Mouse (Mus musculus) forebrain, embryonic 10.5 days (tissue): ENCODE results near the gene Piwil1. TPM values are rescaled to one million over a fixed set of nuclear protein-coding genes. Genes with fewer than 3 reads are reported as not detected.
"Not testable (repeated sequence)": the region's sequence is repeated elsewhere in the genome, so short reads cannot be mapped to it uniquely, and the experiment has no call there.

Experiments used
- DNase-seq: peaks from one replicate; pipeline ENCODE4 v3.0.0-alpha.2; 2017; ENCODE audit warnings: low spot score; ENCODE audit errors: extremely low spot score
- H3K27ac ChIP-seq: fragments of 300-500 bp; sonication (generic); 2 replicates; pipeline ENCODE4 v1.5.1; 2016; ENCODE audit warnings: mild to moderate bottlenecking
- H3K27me3 ChIP-seq: fragments of 300-500 bp; sonication (generic); 2 replicates; pipeline ENCODE4 v1.6.1; 2016; ENCODE audit warnings: mild to moderate bottlenecking; ENCODE audit not compliant: poor library complexity, severe bottlenecking
- H3K36me3 ChIP-seq: fragments of 300-500 bp; sonication (generic); replicated peaks from 2 replicates; pipeline ENCODE4 v1.6.1; 2016; ENCODE audit warnings: mild to moderate bottlenecking, moderate library complexity
- H3K4me1 ChIP-seq: fragments of 300-500 bp; sonication (generic); 2 replicates; pipeline ENCODE4 v1.6.1; 2016
- H3K4me3 ChIP-seq: fragments of 300-500 bp; sonication (generic); 2 replicates; pipeline ENCODE4 v1.5.1; 2016; ENCODE audit warnings: mild to moderate bottlenecking, moderate library complexity
- H3K9me3 ChIP-seq: fragments of 300-500 bp; sonication (generic); 2 replicates; pipeline ENCODE4 v1.6.1; 2016; ENCODE audit warnings: mild to moderate bottlenecking, moderate library complexity
- WGBS: fragments of 180-500 bp; shearing (Covaris S2); methylation state at CpG from one replicate; pipeline ENCODE4 v1.1.7; 2016; 5-methylcytosine and 5-hydroxymethylcytosine counted together
- polyA plus RNA-seq: library from polyadenylated mRNA; unstranded; fragments of >200 nt; fragmentation: Nextera tagmentation; extraction: Ambion mirVana; gene quantifications from 2 replicates; pipeline ENCODE4 v1.2.1, GENCODE M21; 2016

Gene Piwil1
- polyA plus RNA-seq, 1 experiment from 2014 or later: not detected

DNA sequence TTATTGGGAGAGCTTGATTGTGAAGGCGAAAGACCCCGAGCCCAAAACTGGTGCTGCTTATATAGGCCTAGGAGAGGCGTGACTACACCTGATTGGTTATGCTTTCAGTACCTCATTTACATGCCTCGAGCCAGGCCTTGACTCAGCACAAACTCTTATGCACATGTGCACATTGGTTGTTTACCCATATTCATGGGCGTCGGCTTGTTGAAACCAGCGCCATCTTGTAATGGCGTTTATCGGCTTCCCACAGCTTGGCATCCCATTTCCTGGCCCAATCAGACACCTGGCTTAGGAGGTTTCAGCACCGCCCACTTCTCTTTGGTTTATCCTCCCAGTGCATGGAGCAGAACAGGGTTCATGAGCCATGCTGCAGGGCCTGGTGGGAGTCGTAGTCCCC, 18.1 kb downstream of the Piwil1 start:
- not testable (repeated sequence) for H3K36me3 ChIP-seq, H3K27me3 ChIP-seq

DNA sequence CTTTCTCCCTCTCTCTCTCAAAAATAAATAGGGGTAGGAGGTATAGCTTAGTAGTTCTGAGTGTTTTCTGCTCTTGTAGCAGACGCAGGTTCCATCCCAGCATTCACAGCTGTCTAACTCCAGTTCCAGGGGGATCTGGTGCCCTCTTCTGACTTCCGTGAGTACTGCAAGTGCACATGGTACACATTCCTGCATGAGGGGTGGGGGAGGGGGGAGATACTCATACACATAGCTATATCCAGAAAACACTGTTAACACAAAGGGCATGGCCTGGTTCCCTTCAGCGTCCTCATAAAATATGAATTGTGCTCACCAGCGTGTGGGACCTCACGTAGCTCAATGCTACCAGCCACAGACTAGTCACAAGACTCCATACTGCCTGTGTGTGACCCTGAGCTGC, 27.0 kb downstream of the Piwil1 start:
- no peak overlapping the region for H3K4me3 ChIP-seq
- H3K4me1 ChIP-seq: 0 out of 2 replicates have a peak, but pooled peaks cover 3% of the 10 kb centered on the region
- peak; percentile 31 for DNase-seq
- no peaks in the 10 kb centered on the region; the same call in 1 of the 2 replicates for H3K27me3 ChIP-seq
- H3K27ac ChIP-seq: no peak overlapping the region
- 79% methylated on average over 5 of the region's 5 CpGs for WGBS
- H3K36me3 ChIP-seq: no peaks in the 10 kb centered on the region
- H3K9me3 ChIP-seq: no peaks in the 10 kb centered on the region

More for the DNA sequence above, 18.1 kb downstream of the Piwil1 start:
- H3K9me3 ChIP-seq, H3K4me1 ChIP-seq, H3K27ac ChIP-seq, H3K4me3 ChIP-seq, DNase-seq: not testable (repeated sequence)
- WGBS: 91% methylated on average over 11 of the region's 11 CpGs

DNA sequence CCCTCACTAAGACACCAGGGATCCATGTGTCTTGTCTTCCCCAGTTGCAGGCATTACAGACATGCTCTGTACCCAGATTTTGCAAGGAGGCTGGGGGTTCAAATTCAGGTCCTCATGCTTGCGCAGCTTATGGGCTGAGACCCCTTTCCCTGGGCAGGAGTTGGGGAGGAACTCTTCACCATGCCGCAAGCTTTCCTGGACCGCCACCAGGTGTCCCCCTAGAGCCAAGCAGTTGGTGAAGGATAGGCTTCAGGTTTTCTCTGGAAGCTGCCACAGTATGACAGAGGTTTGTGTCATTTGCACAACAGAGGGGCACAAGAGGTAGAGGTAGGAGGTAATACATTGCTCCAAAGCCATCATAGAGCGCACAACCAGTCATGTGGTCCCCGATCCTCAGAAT, 28.3 kb downstream of the Piwil1 start:
- H3K4me1 ChIP-seq: 0 out of 2 replicates have a peak, but pooled peaks cover 3% of the 10 kb centered on the region
- 39% methylated on average over 5 of the region's 5 CpGs for WGBS
- H3K36me3 ChIP-seq: no peaks in the 10 kb centered on the region
- H3K27me3 ChIP-seq: no peaks in the 10 kb centered on the region; the same call in 1 of the 2 replicates
- H3K27ac ChIP-seq: no peak overlapping the region
- no peak overlapping the region for H3K4me3 ChIP-seq
- peak; percentile 55 for DNase-seq
- no peaks in the 10 kb centered on the region for H3K9me3 ChIP-seq

DNA sequence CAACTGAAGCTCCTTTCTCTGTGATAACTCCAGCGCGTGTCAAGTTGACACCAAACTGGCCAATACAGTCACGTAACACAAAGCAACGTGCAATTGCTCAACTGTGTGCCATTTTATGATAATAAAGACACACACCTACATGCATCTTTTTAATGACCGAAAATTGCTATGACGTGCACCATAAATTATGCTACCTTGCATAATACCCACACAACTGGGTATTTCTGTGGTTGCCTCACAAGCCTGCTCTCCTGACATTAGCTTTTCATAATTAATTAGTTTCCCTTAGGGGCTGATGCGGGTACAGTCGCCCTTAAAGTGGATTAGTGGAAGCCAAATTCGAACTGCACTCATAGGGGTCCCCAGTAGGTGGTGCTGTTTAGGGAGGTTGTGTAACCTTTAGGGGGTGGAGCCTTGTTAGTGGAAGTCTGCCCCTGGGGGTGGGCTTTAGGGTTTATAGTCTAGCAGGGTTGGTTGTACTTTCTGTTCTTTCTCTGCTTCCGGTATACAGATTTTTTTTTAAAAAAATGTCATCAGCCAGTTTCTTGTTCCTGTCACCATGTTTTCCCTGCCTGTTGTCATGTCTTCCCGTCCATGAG, 30.2 kb downstream of the Piwil1 start:
- Histone ChIP-seq H3K27me3 (peaks cover 13% of the 10 kb centered on the region), H3K4me1 (0 out of 2 replicates have a peak, but pooled peaks cover 3% of the 10 kb centered on the region), H3K9me3 (no peaks in the 10 kb centered on the region), H3K4me3 (no peak overlapping the region), H3K27ac (no peak overlapping the region), H3K36me3 (no peaks in the 10 kb centered on the region)
- 72% methylated on average over 11 of the region's 11 CpGs for WGBS
- no peak for DNase-seq

DNA sequence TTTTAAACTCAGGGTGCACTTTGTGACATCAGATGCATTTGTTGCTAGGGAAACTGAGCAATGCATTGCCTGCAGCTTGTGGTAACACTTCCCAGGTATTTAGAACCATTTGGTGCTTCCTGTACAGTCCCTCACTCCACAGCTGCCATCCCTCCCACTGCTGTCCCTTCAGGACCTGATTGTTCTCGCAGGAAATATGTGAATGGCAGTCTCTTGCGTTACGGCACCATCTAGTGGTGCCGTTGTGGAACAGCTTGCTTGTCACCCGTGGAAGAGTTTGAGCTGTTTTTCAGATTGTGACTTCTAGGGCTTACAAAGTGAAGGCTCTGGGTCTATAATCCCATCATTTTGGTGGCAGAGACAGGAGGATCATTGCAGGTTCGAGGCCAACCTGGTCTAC, 31.6 kb downstream of the Piwil1 start:
- Histone ChIP-seq H3K36me3 (no peaks in the 10 kb centered on the region), H3K4me1 (peaks cover 4% of the 10 kb centered on the region), H3K9me3 (no peaks in the 10 kb centered on the region), H3K27me3 (peaks cover 26% of the 10 kb centered on the region), H3K4me3 (no peak overlapping the region), H3K27ac (no peak overlapping the region)
- peak; percentile 34 for DNase-seq
- WGBS: 6% methylated on average over 6 of the region's 6 CpGs

DNA sequence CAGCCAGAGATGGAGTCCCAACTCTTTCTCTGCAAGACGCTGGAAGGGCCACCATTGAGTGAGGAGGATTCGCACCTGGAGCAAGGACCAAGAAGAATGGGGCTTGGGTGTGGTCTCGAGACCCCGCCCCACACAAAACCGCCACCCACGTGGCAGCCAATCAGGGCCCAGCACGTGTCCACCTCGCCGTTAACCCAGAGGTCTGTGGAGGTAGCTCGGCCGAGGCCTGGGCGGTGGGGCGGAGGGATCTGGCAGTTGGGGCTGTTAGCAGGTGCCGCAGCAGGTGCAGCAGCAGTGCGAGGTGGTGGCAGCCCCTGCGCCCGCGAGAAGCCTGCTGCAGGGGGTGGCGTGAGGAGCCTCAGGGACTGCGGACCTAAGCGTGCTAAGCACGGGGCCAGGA, 33.6 kb downstream of the Piwil1 start:
- H3K27me3 ChIP-seq: peaks cover 44% of the 10 kb centered on the region
- no peaks in the 10 kb centered on the region for H3K9me3 ChIP-seq
- no peak for DNase-seq
- no peak overlapping the region for H3K4me3 ChIP-seq
- 81% methylated on average over 22 of the region's 22 CpGs for WGBS
- no peak overlapping the region for H3K27ac ChIP-seq
- no peaks in the 10 kb centered on the region for H3K36me3 ChIP-seq
- peaks cover 11% of the 10 kb centered on the region for H3K4me1 ChIP-seq

DNA sequence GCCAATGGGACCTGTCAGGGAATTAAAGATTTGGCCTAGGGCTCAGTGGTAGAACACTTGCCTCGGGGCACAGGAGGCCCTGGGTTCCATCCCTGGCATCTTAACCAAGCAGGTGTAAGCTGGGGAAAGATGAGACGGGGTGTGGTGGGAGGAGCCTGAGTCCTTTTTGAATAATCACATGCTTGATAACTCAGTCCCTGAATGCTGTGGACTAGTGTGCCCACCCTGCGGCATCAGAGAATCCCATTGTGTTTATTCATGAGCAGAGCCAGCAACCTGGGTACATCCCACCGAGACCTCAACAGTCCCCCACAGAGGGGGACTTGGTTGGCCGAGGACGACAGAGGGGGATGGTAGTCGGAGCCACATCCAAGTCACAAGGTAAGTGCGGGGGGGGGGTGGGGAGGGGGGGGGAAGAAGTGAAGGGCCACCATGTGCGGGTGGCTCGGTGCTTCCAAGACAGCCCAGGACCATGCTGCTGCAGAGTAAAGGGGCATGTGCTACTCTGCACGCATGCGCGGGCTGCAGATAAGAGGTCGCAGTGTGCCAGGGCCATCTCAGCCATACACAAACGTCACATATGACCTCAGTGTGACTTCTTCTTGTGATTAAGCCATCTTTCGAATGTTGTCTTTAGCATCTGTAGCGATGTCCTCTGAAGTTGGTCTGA, 37.0 kb downstream of the Piwil1 start:
- DNase-seq: no peak
- WGBS: 32% methylated on average over 13 of the region's 17 CpGs
- Histone ChIP-seq H3K36me3 (no peaks in the 10 kb centered on the region), H3K27me3 (peaks cover 48% of the 10 kb centered on the region), H3K27ac (no peak overlapping the region), H3K4me1 (peaks cover 10% of the 10 kb centered on the region), H3K4me3 (peak overlapping the region; percentile 25; the same call in 1 of the 2 replicates), H3K9me3 (no peaks in the 10 kb centered on the region)

DNA sequence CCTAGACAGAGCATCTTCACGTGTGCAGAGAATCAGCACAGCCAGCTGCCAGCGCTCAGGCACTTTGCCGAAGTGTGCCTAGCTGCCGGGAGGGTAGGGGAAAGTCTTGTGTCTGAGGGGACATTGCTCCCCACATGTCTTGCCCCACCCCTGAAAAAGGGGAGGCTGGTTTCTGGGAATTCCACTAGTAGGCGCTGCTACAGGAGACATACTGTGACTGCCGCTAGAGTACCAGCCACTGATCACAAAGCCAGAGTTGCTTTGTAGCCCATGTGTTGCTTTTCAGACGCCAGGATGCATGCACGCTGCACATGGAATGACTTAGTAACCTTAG, 37.5 kb downstream of the Piwil1 start:
- Histone ChIP-seq H3K4me3 (peak overlapping the region; percentile 25; the same call in 1 of the 2 replicates), H3K4me1 (peaks cover 10% of the 10 kb centered on the region), H3K36me3 (no peaks in the 10 kb centered on the region), H3K27ac (no peak overlapping the region), H3K27me3 (peaks cover 48% of the 10 kb centered on the region), H3K9me3 (no peaks in the 10 kb centered on the region)
- no peak for DNase-seq
- 27% methylated on average over 8 of the region's 8 CpGs for WGBS

DNA sequence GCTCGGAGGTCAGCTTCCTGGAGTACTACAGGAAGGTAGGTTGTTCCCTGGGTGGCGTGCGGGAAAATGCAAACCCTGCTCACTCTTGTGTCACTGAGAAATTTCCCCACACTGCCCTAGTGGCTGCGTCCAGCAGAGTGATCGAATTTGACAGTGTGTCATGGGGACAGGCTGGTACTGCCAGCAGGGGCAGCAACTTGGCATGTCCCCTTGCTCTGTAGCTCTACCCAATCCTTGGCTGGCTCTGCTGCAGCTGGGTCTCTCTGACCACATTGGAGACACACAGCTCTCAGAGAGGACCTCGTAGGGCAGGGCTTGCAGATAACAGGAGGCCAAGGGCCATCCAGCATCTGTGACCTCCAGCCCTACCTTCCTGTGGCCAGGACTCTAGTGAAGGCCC, 42.0 kb downstream of the Piwil1 start:
- Histone ChIP-seq H3K36me3 (no peaks in the 10 kb centered on the region), H3K27ac (no peak overlapping the region), H3K4me1 (peaks cover 5% of the 10 kb centered on the region), H3K9me3 (no peaks in the 10 kb centered on the region), H3K4me3 (no peak overlapping the region), H3K27me3 (peaks cover 18% of the 10 kb centered on the region)
- DNase-seq: no peak
- 93% methylated on average over 6 of the region's 6 CpGs for WGBS

DNA sequence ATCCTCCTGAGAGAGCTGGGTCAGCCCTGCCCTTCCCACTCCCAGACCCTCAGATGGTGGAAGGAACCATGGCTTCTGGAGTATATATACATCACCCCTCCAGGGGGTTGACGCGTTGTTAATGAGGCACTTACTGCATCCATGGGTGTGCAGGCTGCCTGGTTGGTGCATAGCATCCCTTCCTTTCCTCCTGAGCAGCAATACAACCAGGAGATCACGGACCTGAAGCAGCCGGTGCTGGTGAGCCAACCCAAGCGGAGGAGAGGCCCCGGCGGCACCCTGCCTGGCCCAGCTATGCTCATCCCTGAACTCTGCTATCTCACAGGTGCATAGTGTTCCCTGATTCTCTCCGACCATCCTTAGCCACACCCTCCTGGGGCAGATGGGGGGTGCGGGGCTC, 42.9 kb downstream of the Piwil1 start:
- Histone ChIP-seq H3K27me3 (peaks cover 11% of the 10 kb centered on the region), H3K4me3 (no peak overlapping the region), H3K36me3 (no peaks in the 10 kb centered on the region), H3K9me3 (no peaks in the 10 kb centered on the region), H3K27ac (no peak overlapping the region), H3K4me1 (no peaks in the 10 kb centered on the region)
- DNase-seq: no peak
- 83% methylated on average over 9 of the region's 9 CpGs for WGBS

DNA sequence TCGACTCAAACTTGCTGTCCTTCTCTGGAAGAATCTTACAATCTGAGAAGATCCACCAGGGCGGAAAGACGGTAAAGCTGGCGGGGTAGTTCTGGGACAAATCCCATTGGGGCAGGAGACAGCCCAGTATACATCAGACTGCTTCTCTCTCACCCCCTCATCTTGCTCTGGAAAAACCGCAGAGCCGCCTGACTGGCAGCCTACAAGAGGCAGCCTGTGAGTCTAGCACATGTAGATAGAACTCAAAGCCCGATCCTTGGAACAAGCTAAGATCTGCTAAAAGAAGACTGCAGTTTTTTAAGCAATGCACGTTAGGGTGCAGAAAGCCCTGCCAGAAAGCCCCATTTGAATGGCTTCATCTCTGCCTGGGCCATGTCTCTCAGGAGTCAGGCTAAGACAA, 43.9 kb downstream of the Piwil1 start:
- Histone ChIP-seq H3K9me3 (no peaks in the 10 kb centered on the region), H3K27me3 (peaks cover 2% of the 10 kb centered on the region; the same call in 1 of the 2 replicates), H3K4me1 (no peaks in the 10 kb centered on the region), H3K4me3 (no peak overlapping the region), H3K27ac (no peak overlapping the region), H3K36me3 (no peaks in the 10 kb centered on the region)
- DNase-seq: no peak
- 90% methylated on average over 8 of the region's 8 CpGs for WGBS

DNA sequence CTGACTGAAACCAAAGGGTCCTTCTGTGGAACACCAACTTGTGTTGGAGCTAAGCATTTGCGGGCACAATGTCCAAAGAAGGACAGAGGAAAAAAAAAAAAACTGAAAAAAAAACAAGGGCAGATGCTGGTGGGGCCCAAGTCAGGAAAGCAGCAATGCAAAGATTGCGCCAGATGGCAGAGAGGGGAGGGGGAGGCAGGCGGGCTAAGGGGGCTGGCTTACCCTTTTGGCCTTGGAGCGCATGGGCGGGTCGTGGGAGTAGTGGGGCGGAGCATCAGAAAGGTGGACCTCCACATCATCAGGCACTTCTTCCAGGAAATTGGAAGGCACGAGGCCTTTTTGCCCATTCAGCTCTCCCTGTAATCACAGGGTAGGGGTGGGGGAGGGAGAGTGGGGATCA, 58.8 kb downstream of the Piwil1 start:
- no peak overlapping the region for H3K27ac ChIP-seq
- no peak overlapping the region for H3K4me3 ChIP-seq
- H3K27me3 ChIP-seq: no peaks in the 10 kb centered on the region
- H3K36me3 ChIP-seq: no peaks in the 10 kb centered on the region
- no peaks in the 10 kb centered on the region; the same call in 1 of the 2 replicates for H3K9me3 ChIP-seq
- H3K4me1 ChIP-seq: peaks cover 10% of the 10 kb centered on the region
- no peak for DNase-seq
- 60% methylated on average over 8 of the region's 8 CpGs for whole genome bisulfite sequencing

DNA sequence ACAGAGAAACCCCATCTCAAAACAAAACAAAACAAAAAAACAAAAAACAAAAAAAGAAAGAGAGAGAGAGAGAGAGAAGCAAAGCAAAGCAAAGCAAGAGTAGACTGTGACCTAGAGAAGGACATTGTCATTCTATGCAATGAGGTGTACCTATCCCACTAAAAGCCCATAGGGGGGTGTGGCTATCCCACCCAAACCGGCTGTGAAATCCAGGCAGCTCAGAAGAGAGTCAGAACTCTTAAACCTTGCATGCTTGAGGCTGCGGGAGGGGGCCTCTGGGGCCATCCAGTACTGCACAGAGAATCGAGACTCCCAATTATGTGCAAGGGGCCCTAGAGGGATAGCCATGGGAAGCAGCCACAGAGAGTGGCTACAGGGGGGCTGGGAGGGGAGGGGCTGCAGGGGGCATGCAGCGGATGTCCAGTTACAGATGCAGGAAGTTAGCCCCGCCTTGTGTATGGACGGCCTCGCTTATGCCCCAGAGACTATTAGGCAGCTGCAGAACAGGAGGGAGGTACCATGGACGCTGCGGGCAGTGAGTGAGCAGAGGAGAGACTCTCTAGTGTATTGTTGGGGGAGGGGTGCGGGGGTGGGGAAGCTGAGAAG, 66.8 kb downstream of the Piwil1 start:
- peak; percentile 26 for DNase-seq
- Histone ChIP-seq H3K27ac (peak overlapping the region; percentile 75), H3K36me3 (no peaks in the 10 kb centered on the region)

More for the DNA sequence above, 66.8 kb downstream of the Piwil1 start:
- Histone ChIP-seq H3K4me3 (peak overlapping the region; percentile 34), H3K9me3 (no peaks in the 10 kb centered on the region), H3K4me1 (peaks cover 12% of the 10 kb centered on the region), H3K27me3 (no peaks in the 10 kb centered on the region)
- 15% methylated on average over 10 of the region's 10 CpGs for WGBS
